Mouse (Mus musculus): ENCODE results near the gene Magohb.
"Not testable (repeated sequence)": the region's sequence is repeated elsewhere in the genome, so short reads cannot be mapped to it uniquely, and the experiment has no call there.

The Magohb gene

DNA sequence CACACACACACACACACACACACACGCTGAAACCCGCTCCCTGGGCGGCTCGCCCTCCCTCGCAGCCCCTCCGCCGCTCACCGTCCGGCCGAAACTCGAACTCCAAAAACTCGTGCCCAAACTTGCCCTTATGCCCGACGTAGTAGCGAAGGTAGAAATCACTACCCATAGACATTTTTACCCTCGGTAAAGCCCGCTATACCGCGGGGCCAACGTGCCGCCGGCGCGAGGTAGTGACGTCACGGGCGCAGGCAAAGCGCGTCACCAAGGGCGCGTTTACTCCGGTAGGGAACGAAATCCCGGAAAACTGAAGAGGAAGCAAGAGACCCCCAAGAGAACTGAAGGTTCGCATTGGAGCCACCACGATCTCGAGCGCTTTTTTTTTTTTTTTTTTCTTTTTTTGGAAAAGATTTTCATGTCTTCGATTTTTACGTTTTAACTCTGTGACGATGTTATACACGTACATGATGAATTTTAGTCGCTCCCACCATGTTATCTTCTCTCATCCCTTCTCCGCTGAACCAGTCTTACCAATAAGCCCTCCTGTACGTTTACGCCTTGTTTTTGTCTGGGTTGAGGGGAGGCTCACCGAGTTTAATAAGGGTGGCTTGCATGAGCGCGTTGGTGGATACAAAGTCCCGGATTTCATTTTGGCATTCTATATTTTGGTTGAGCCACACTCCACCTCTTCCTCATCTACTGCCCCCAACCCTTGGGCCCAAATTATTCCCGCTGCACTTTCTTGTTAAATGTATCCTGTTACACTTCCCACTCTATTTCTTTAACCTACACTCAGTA is at the start of gene Magohb:
TSS of gene Magohb (minus strand) at position 254 of the 798 bp plus-strand sequence.
- peak; percentile 63 to 79 for DNase-seq

GRCm38 (mm10) chr6:131340082-131340481 is 47.0 kb upstream of the Magohb start:
- DNase-seq, result no peak

- no peak for DNase-seq
Observed at GRCm38 (mm10) chr6:131339309-131339708, 46.3 kb upstream of the Magohb start.

DNA sequence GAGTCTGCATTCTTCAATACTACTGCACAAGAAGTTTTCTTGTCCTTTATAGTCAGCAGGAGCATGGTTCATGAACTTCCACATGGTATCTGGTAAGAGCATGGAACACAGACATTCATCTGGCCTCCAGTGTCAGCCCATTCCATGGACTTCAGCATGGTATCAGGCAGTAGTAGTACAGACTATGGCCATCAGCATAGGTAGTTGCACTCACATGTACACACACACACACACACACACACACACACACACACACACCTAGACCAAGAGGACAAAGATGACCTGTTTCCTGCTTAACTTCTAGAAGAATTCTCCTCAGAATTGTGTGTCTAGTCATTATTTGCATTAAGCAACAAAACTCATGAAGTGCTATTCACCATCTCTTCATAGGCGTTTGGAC is 45.7 kb upstream of the Magohb start:
- DNase-seq, result no peak

- no peak for DNase-seq
Observed at GRCm38 (mm10) chr6:131327076-131327475, 34.0 kb upstream of the Magohb start.

- no peak for DNase-seq
Observed at GRCm38 (mm10) chr6:131321854-131322639, 29.0 kb upstream of the Magohb start.

GRCm38 (mm10) chr6:131316155-131317101 is 23.4 kb upstream of the Magohb start:
- DNase-seq, result no peak

DNA sequence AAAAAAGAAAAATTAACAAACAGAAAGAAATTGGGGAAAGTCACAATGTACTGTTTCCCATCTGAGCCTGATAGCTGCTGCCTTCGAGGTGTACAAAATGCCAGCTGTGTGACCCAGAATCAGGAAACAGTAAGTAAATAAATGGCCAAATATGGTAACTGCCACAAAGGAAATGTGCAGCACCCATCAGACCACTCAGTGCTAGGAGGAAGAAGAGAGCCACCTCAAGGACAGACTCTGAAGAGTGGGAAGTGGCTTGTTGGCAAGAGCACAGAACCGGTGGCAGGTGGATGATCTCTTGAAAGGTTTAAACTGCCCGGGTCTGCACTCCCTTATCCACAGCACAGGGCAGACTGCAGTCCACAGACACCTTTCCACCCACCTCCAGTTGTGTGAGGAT is 15.0 kb upstream of the Magohb start:
- DNase-seq, result no peak

DNA sequence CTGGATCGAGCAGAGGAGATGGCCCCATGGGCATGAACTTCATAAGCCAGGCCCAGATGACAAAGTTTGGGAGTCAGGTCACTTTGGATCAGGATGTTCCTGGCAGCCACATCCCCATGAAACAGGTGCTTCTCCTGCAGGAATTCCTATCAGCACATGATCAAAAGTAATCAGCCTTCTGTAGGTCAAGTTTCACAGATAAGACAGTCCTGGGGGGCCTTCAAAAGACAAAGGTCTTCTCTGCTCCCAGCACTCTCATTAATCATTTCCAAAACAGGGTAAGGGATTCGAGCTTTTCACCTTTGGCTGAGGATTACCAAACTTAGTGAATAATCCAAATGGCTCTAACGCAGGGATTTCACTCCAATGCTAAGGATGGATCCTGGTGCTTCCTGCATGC is 11.7 kb upstream of the Magohb start:
- DNase-seq, result no peak

- no peak for DNase-seq
Observed at GRCm38 (mm10) chr6:131298531-131298930, 5.5 kb upstream of the Magohb start.

- no peak for DNase-seq
Observed at GRCm38 (mm10) chr6:131294435-131295112, 1.5 kb upstream of the Magohb start.

DNA sequence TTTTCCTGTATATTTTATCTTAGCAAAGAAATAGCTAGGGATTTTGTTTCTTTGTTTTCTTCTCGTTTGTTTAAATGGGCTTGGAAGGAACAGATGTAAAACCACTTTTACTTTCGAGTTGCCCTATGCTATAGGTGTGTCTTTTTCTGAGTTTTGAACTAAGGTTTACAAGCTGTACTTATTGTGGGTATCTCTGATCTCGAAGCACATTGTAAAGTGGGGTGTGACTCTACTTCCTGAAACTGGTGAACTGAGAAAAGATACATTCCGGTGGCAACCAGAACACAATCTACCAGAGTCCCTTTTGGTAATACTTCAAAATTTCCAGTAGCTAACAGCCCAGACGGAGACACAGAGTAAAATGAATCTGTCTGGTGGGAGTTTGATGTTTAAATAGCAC is 872 bp upstream of the Magohb start:
- DNase-seq, result no peak

- DNase-seq, result no peak
Observed at GRCm38 (mm10) chr6:131292276-131292990, 611 bp downstream of the Magohb start.

- peak; percentile 11 to 19 for DNase-seq
Observed at GRCm38 (mm10) chr6:131290430-131290829, 2.6 kb downstream of the Magohb start.

DNA sequence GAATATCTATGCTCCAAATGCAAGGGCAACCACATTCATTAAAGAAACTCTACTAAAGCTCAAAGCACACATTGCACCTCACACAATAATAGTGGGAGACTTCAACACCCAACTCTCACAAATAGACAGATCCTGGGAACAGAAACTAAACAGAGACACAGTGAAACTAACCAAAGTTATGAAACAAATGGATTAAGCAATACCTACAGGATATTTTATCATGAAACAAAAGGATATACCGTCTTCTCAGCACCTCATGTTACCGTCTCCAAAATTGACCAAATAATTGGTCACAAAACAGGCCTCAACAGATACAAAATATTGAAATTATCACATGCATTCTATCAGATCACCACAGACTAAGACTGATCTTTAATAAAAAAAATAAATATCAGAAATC is 14.9 kb downstream of the Magohb start:
- not testable (repeated sequence) for DNase-seq

- no peak for DNase-seq
Observed at GRCm38 (mm10) chr6:131276659-131277058, 16.4 kb downstream of the Magohb start.

GRCm38 (mm10) chr6:131272311-131272710 is 20.7 kb downstream of the Magohb start:
- DNase-seq, result no peak

DNA sequence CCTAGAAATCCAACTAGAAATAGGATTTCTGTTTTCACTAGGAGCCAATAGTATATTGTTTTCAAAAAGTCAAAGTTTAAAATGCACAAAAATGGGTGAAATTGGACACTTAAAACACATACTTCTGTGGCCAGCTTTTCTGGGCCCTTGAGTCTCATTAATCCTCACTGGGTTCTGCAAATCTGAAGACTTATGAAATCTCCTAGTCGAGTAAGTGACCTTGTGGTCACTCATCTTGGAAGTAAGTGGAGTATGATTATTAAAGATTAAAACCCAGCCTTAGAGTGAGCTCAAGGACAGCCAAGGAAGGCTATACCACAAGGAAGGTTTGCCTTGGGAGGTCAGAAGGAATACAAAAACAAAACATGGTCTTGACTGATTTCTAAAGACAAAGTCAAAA is 22.7 kb downstream of the Magohb start:
- no peak for DNase-seq

DNA sequence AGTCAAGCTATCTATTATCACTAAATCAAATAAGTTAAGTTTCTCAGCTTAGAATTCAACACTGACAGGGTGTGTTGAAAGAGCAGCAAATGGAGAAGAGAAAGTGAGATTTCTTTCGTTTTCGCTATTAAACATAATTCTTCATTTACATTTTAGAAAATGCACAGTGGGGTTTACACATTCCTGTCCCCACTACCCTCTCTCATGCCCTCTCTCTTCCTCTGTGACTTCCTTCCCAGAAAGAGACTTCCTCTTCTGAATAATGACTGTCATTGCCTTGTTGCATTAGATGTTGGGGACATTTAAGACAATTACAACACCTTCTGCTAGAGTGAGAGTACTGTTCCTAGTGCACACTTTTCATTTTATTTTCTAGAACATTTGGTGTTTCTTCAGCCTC is 23.4 kb downstream of the Magohb start:
- DNase-seq, result no peak

DNA sequence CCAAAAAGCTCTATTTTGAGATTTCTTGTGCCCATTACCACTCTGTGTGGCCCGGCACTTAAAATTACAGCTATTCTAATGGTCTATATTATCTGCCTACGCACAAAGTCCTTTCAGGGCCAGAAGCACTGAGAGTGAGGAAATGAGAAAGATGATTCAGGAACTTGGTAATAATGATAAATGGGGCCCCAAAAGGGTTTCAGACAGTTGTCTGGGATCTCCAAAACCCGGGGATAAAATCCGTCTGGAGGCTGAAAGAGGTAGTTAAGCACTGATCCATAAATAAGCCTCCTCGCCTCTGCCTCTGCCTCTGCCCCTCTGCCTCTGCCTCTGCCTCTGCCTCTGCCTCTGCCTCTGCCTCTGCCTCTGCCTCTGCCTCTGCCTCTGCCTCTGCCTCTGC is 28.9 kb downstream of the Magohb start:
- DNase-seq, result no peak

DNA sequence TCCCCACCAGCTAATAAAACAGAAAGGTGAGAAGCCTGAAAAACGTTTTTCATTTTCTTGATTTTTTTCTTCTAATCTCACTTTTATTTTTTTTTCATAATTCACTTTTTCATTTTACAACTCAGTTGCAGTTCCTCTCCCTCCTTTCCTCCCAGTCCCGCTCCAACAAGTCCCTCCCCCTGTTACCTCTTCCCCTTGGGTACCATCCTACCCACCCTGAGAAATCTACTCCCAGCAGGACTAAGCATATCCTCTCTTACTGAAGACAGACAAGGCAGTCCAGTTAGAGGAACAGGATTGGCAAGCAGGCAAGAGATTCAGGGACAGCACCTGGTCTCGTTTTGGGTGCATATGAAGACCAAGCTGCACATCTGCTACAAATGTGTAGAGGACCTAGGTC is 30.3 kb downstream of the Magohb start:
- no peak for DNase-seq

DNA sequence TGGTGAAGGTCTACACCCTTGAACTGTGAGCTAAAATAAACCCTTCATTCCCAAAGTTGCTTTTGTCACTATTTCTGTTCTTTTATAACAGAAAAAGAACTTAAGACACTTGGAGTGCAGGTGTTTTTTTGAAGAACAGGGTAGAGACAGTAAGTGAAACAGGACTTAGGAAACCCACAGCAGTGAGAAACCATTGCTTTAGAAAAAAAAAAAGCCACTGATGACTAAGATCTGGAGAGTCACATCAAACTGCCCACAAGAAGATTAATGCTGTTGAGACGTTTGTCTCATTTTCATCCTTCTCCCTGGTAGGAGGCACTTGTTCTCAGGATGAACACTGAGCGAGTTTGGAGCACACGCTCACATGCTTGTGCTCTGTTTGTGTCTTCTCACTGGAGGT is 31.0 kb downstream of the Magohb start:
- DNase-seq, result no peak
